Mouse (Mus musculus): Measurements from ENCODE around the gene Aig1.

DNA sequence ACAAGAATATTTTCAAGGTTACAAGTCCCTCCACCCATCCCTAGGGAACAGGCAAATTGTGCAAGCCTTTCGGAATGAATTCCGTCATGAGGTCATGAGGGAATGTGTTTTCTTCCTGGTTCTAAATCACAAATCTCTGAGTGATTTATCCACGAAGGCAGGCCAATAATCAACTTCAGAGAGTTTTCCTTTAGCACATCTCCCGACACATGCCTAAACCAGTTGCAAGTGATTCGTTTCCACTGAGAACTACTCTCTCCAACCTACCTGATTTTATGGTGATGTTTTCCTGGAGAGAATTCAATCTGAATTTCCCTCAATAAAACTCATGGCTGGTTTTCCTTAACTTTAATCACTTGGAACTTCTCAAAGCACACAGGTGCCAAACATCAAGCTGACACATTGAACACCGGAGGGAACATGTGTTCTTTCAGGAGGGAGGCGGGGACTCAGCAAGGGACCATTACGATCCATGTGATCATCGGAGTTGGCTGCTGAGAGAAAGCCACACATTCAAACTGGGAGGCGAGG, 201.5 kb downstream of the Aig1 start:
- TF ChIP-seq POLR2A (IDR thresholded peaks at IDR 0.05; ENCODE audit: control insufficient read depth in 1 of 2, insufficient read depth in 1 of 2, low read depth in 1 of 2, low read length in 2 of 2, poor library complexity in 1 of 2) (no peak), RAD21 (IDR thresholded peaks at IDR 0.05; ENCODE audit: low read depth, low read length) (no peak), ZNF384 (IDR thresholded peaks at IDR 0.05; ENCODE audit: low read depth, low read length) (no peak), CTCF (IDR thresholded peaks at IDR 0.05 in 2 of 3, conservative IDR thresholded peaks at IDR 0.05 in 1 of 3; ENCODE audit: control insufficient read depth in 1 of 3, insufficient read depth in 1 of 3, low read depth in 2 of 3, low read length in 3 of 3, poor library complexity in 1 of 3, severe bottlenecking in 1 of 3) (no peak), MYC (IDR thresholded peaks at IDR 0.05; ENCODE audit: low read depth, low read length) (no peak), USF1 (IDR thresholded peaks at IDR 0.05; ENCODE audit: low read depth, low read length) (no peak), ZMIZ1 (IDR thresholded peaks at IDR 0.05; ENCODE audit: low read depth, low read length) (no peak), HCFC1 (IDR thresholded peaks at IDR 0.05; ENCODE audit: low read depth, low read length) (no peak), JUND (IDR thresholded peaks at IDR 0.05; ENCODE audit: low read depth, low read length) (no peak), MAFK (IDR thresholded peaks at IDR 0.05; ENCODE audit: borderline replicate concordance, low read depth, low read length) (no peak), RCOR1 (IDR thresholded peaks at IDR 0.05; ENCODE audit: low read depth, low read length) (no peak)
